Mouse (Mus musculus) brown adipose tissue, adult 24 weeks (tissue): ENCODE results near the gene Nlk. TPM values are rescaled to one million over a fixed set of nuclear protein-coding genes. Genes with fewer than 3 reads are reported as not detected.

Source experiments
- H3K27ac ChIP-seq: fragments of 200-500 bp; replicated peaks from 2 replicates; pipeline ENCODE4 v1.5.1; 2012; ENCODE audit warnings: low read depth, mild to moderate bottlenecking, low read length
- H3K4me1 ChIP-seq: fragments of 200-500 bp; 2 replicates; pipeline ENCODE4 v1.6.1; 2012; ENCODE audit warnings: low read length, mixed read lengths; ENCODE audit not compliant: control insufficient read depth, insufficient read depth, insufficient read length
- H3K4me3 ChIP-seq: fragments of 200-500 bp; 2 replicates; pipeline ENCODE4 v1.5.1; 2012; ENCODE audit warnings: low read depth, mild to moderate bottlenecking, low read length, moderate library complexity; ENCODE audit not compliant: insufficient read depth
- polyA plus RNA-seq: library from polyadenylated mRNA; stranded (reverse); fragments of >200 nt; gene quantifications from 2 replicates; pipeline ENCODE4 v1.2.4, GENCODE M21; 2012; ENCODE audit not compliant: missing spikeins, insufficient read depth, insufficient read length

Gene Nlk
- polyA plus RNA-seq, 1 experiment: 20.5 TPM

DNA sequence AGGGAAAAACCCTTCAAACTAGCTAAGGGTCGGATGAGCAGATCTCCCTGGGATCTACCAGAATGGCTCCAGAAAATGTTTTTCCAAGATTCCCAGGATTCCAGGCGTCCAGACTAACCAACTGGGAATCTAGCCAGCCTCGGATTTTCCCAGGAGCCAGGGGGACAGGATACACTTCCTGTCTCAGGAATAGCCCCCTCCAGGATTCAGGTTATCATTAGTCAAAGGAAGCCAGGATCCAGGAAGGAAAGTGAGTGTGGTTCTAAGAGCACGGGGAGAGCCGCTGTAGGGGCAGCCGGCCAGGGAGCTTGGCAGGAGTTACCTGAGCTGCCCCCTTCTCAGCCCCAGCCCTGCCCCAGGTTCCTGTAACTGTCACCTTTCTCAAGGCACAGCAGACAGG, 166.1 kb downstream of the Nlk start:
- Histone ChIP-seq H3K27ac (peak overlapping the region; percentile 97), H3K4me3 (peak overlapping the region; percentile 31), H3K4me1 (peaks cover 12% of the 10 kb centered on the region)

DNA sequence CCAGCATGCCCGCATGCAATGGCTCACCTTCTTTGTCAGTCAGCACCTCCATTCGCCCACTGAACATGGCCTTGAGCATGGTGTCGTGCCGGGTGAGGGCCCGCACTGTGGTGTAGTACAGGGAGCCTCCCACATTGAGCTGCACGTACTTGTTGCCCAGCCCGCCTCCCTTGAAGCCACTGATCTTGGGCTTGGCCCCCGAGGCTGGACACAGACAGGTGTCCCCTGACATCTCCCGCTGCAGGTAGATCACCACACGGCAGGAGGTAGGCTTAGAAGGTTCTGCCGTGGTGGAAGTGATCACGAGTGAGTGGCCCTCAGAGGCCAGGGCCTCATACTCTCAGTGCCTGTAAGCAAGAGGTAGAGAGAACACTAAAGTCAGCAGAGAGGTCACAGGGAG, 167.2 kb downstream of the Nlk start:
- Histone ChIP-seq H3K4me1 (peaks cover 12% of the 10 kb centered on the region), H3K27ac (peak overlapping the region; percentile 97), H3K4me3 (peak overlapping the region; percentile 31; the same call in 1 of the 2 replicates)

DNA sequence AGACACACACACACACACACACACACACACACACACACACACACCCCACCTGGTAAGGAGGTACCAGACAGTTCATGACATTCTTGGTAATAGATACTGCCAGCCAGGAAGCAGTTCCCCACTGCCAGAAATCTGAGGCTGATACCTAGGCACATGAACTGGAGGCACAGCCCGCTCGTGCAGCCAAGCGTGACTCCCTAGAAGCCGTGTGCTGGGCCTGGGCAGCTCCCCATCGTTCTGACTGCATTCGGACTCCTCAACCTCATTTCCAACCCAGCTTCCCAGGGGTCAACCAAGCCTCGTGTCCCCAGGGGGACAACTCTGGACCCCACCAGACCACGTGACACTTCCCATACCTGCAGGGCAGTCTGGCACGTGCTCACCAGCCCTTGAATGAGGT, 168.5 kb downstream of the Nlk start:
- H3K4me1 ChIP-seq: peaks cover 6% of the 10 kb centered on the region
- no peak overlapping the region for H3K4me3 ChIP-seq
- H3K27ac ChIP-seq: no peak overlapping the region

DNA sequence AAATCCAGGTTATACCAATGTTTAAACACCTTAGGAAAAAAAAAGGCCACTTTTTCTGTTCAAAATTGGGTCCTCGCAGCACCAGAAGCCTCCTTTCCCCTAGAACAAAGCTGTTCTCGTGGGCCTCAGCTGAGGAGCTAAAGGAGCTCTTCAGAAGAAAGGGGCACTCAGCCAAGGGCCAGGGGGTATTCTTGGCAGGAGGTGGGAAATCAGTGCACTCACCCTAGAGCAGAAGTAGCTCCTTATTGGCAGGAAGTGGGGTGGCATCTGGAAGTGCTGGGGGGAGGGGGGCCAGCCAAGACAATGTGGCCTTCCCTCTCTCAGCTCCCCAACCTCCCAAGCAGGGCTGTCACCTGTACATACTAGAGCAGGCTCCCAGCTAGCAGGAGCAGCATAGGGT, 172.3 kb downstream of the Nlk start:
- H3K27ac ChIP-seq: no peak overlapping the region
- no peak overlapping the region for H3K4me3 ChIP-seq
- H3K4me1 ChIP-seq: peaks cover under 1% of the 10 kb centered on the region; the same call in 1 of the 2 replicates

- H3K4me1 ChIP-seq: no peaks in the 10 kb centered on the region
- peak overlapping the region; percentile 55 for H3K27ac ChIP-seq
- H3K4me3 ChIP-seq: no peak overlapping the region
Measured at GRCm38 (mm10) chr11:78523241-78523955, 173.8 kb downstream of the Nlk start.

DNA sequence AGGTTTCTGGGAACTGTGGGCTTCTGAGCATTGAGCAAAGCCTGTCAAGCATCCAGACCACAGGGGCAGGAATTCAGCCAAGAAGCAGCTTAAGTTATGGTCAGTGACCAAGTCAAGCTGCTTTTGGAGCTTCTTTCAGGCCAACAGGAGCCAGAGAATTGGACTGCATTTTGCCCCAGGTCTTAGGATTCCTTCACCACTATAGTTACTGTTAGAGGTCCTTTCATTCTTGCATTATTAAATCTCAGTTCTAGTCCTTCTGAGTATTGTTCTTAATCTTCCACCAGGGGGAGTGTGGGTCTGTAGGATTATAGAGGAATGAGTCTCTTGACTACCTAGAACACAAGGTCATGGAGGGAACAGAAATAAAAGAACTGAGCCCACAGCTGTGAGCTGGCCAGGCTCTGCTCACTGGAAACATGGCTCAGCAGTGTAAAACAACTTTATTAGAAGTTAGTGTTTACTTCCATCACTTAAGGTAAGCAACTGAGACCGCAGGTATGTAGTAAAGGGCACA, 174.6 kb downstream of the Nlk start:
- peak overlapping the region; percentile 7 for H3K27ac ChIP-seq
- no peak overlapping the region for H3K4me3 ChIP-seq
- no peaks in the 10 kb centered on the region for H3K4me1 ChIP-seq

DNA sequence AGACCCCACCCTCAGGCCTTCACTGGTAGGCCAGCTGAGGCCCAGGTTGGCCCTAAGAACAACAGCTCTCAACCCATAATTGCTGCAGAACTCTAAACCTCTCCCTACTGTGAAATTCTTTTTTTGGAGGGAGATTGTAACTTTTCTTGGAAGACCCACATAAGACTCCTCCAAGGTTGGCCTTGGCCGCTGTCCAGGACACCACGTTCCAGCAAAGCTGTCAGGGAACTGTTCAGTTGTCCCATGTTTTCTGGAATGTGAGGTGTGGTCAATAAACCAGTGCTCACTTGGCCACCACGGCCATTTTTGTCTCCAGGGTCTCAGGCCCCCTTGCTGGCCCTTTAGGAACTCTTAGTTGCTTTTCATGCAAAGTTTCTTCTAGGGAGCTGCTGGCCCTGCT, 175.3 kb downstream of the Nlk start:
- no peaks in the 10 kb centered on the region for H3K4me1 ChIP-seq
- no peak overlapping the region for H3K27ac ChIP-seq
- no peak overlapping the region for H3K4me3 ChIP-seq

- no peak overlapping the region for H3K4me3 ChIP-seq
Measured at GRCm38 (mm10) chr11:78518931-78519330, 178.2 kb downstream of the Nlk start.

More at GRCm38 (mm10) chr11:78518931-78519330, 178.2 kb downstream of the Nlk start:
- Histone ChIP-seq H3K27ac (no peak overlapping the region), H3K4me1 (no peaks in the 10 kb centered on the region)

Other genes with a start within 250 kb of the Nlk start
- 9.2 and 11.8 TPM in 2 replicates for gene Slc46a1, start 231.7 kb downstream of the Nlk start, polyA plus RNA-seq
- not detected in 2 replicates for gene Sarm1, start 199.6 kb downstream of the Nlk start, polyA plus RNA-seq
- 6.4 and 10.8 TPM in 2 replicates for gene Vtn, start 198.3 kb downstream of the Nlk start, polyA plus RNA-seq
- not detected in 2 replicates for gene Sebox, start 193.9 kb downstream of the Nlk start, polyA plus RNA-seq
- 21.4 and 27.2 TPM in 2 replicates for gene Tmem199, start 185.2 kb downstream of the Nlk start, polyA plus RNA-seq
- gene Poldip2, start 185.2 kb downstream of the Nlk start, polyA plus RNA-seq: 190 and 193 TPM in 2 replicates
- gene Tnfaip1, start 161.0 kb downstream of the Nlk start, polyA plus RNA-seq: 25.2 and 30.1 TPM in 2 replicates
- gene Ift20, start 161.0 kb downstream of the Nlk start, polyA plus RNA-seq: 67.3 and 75.5 TPM in 2 replicates
- gene Tmem97, start 146.6 kb downstream of the Nlk start, polyA plus RNA-seq: 14.8 and 20.7 TPM in 2 replicates
- 14.9 and 23.2 TPM in 2 replicates for gene Ccnq, start 54.4 kb upstream of the Nlk start, polyA plus RNA-seq
- gene Lyrm9, start 129.2 kb upstream of the Nlk start, polyA plus RNA-seq: 32.6 and 58.3 TPM in 2 replicates
- gene Nos2, start 223.4 kb upstream of the Nlk start, polyA plus RNA-seq: 2.6 and 3.8 TPM in 2 replicates